Mouse (Mus musculus): Measurements from ENCODE around the gene Neurl1a. TPM values are rescaled to one million over a fixed set of nuclear protein-coding genes. Genes with fewer than 3 reads are reported as not detected.

Neurl1a gene
- total RNA-seq, 2 experiments from 2014 or later: 161 to 164 TPM

- DNase-seq (ENCODE audit: low spot score in 2 of 2): peak; percentile 45 to 61
Measured at GRCm38 (mm10) chr19:47211609-47212312, 33.1 kb downstream of the Neurl1a start.

DNA sequence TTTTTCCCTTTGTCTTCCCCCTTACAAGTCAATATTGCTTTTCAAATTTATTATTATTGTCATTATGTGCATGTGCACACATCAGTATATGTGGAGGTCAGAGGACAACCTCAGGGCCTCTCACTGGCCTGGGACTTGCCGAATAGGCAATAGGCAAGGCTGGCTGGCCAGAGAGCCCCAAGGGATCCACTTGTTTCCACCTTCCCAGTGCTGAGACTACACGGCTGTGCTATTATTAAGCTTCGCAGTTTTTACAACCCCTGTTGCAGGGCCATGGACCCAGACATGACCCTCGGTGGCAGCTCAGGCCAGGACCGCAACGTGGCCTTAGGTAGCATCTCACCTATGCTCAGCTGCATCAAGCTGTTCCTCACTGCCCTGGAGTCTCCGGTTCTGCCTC, 33.8 kb downstream of the Neurl1a start:
- no peak for DNase-seq (ENCODE audit: low spot score in 2 of 2)

DNA sequence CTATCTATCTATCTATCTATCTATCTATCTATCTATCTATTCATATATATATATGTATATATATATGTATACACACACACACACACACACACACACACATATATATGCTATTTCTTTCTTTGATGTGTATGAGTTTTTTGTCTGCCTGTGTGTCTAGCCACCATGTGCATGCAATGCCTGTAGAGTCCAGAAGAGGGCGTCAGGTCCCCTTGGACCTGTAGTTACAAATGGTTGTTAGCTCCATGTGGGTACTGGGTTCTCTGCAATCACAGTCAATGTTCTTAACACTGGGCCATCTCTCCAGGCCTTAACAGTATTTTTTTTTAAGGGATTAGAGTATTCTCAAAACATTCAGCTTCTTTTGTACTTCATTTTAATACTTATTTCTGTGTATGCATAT, 34.9 kb downstream of the Neurl1a start:
- no peak for DNase-seq (ENCODE audit: low spot score in 2 of 2)

DNA sequence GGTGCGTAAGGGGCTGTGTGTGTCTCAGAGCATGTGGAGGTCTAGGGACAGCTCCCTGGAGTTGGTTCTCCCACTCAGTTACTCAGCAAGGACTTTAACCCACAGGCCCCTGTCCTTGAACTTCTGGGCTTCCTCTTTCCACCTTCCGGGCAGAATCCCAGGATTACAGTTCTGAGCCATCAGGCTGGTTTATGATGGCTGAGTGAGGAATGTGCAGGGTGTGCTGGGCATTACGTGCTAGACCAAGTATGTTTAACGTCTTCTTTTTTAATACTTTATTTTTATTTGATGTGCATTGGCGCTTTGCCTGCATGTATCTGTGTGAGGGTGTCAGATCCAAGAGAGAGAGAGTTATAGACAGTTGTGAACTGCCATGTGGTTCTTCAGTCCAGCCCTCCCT, 38.1 kb downstream of the Neurl1a start:
- DNase-seq (ENCODE audit: low spot score in 2 of 2): no peak

GRCm38 (mm10) chr19:47219622-47220021, 41.0 kb downstream of the Neurl1a start:
- DNase-seq (ENCODE audit: low spot score in 2 of 2): no peak

DNA sequence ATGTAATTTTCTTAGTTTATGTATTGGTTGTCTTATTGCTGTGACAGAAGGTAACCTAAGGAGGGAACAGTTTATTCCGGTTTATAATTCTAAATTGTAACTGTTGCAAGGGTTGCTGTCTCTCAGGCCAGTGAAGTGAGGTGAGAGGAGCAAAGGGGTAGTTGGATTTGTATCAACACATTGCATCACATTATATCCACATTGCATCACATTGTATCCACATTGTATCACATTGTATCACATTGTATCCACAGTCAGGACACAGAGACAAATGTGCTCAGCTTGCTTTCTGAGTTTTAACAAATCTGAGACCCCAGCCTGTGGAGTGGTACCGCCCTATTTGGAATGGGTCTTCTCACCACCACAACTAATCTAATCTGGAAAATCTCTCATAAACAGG, 41.6 kb downstream of the Neurl1a start:
- DNase-seq (ENCODE audit: low spot score in 2 of 2): no peak

DNA sequence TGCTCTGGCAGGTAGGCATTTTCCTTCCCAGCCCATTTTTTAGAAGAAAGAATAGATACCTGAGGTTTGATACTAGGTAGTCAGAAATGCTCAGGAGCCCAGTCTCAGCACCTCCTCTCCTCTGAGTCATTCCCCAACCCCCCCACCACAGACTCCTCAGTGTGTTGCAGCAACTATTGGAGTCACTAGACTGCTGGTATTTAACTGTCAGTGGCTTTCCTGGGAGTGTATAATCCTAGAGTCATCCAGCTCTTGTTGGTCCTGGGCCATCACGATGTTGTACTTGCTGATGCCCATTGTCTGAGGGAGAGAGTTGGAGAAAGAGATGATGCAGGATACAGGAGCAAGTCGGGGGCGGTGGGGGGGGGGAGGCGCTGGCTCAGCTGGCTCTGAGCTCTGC, 42.4 kb downstream of the Neurl1a start:
- DNase-seq (ENCODE audit: low spot score in 2 of 2): no peak

GRCm38 (mm10) chr19:47221500-47222153, 43.0 kb downstream of the Neurl1a start:
- DNase-seq (ENCODE audit: low spot score in 2 of 2): no peak

- peak; percentile 64 to 65 for DNase-seq (ENCODE audit: low spot score in 2 of 2)
Measured at GRCm38 (mm10) chr19:47222154-47222840, 43.7 kb downstream of the Neurl1a start.

DNA sequence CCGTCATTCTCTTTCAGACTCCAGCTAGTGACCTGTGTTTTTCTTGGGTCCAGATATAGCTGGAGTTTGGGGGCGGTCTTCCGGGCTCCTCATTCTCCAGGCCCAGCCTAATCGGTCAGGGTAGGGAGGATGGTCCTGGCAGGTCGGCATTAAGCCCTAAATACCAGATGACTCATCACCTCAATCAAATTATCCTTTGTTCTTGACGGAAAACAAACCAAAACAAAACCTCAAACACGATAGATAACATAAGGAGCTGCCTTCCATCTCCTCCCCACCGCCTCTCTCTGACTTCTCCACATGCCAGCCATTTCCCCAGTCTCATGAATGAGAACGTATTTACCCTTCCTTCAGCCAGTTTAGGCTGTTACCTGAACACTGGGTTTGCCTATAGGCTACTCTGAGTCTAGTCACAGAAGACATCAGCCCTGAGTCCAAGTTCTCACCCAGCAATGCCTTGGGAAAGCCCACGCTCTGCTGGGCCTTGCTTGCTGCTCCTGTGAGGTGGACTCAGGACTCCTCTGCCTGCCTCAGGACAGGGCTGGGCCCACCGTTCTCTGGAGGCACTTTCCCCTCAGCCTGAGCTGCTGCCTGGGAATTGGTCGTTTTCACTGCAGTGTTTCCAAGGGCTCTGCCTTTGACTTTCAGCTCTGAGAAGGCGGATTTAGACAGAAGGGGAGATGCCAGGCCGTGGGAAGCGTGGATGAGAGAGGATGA, 44.4 kb downstream of the Neurl1a start:
- no peak for DNase-seq (ENCODE audit: low spot score in 2 of 2)

DNA sequence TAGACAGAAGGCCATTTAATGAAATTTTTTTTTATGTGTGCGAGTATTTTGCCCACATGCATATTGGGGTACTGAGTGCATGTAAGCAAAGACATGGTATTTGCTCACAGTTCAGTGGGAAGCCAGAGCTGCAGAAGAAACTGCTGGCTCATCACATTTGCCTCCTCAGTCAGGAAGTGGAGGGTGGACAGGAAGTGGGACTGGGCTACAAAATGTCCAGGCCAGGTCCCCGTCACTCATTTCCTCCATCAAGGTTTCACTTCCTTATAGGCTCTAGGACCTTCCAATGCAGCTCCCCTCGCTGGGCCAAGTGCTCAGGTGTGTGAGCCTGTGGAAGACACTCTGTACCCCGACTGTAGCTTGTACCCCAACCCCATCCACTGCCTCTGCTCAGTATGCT, 46.1 kb downstream of the Neurl1a start:
- DNase-seq (ENCODE audit: low spot score in 2 of 2): no peak

- DNase-seq (ENCODE audit: low spot score in 2 of 2): no peak
Measured at GRCm38 (mm10) chr19:47225791-47226190, 47.2 kb downstream of the Neurl1a start.

GRCm38 (mm10) chr19:47228725-47229252, 50.2 kb downstream of the Neurl1a start:
- peak in 1 of 2 experiments; percentile 44 for DNase-seq (ENCODE audit: low spot score in 2 of 2)

DNA sequence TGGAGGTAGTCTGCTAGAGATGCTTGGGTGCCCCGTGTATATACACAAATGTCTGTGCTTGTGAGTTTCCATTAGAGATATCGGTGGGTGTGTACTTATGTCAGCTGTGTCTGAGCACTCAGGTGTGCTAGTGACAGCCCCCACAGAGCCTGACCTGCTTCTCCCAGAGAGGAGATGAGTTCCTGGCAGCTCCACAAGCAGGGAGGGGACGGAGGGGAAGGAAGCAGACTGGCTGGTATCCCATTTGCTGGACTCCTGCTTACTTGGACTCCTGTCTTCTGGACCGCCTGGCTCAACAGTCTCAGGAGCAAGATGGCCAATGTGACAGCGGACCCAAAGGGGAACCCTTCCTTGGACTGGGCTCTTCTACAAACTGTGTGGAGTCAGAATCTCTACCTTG, 50.8 kb downstream of the Neurl1a start:
- no peak for DNase-seq (ENCODE audit: low spot score in 2 of 2)

GRCm38 (mm10) chr19:47230082-47230481, 51.5 kb downstream of the Neurl1a start:
- DNase-seq (ENCODE audit: low spot score in 2 of 2): no peak

GRCm38 (mm10) chr19:47230682-47231081, 52.1 kb downstream of the Neurl1a start:
- DNase-seq (ENCODE audit: low spot score in 2 of 2): no peak

GRCm38 (mm10) chr19:47231389-47231788, 52.8 kb downstream of the Neurl1a start:
- no peak for DNase-seq (ENCODE audit: low spot score in 2 of 2)

DNA sequence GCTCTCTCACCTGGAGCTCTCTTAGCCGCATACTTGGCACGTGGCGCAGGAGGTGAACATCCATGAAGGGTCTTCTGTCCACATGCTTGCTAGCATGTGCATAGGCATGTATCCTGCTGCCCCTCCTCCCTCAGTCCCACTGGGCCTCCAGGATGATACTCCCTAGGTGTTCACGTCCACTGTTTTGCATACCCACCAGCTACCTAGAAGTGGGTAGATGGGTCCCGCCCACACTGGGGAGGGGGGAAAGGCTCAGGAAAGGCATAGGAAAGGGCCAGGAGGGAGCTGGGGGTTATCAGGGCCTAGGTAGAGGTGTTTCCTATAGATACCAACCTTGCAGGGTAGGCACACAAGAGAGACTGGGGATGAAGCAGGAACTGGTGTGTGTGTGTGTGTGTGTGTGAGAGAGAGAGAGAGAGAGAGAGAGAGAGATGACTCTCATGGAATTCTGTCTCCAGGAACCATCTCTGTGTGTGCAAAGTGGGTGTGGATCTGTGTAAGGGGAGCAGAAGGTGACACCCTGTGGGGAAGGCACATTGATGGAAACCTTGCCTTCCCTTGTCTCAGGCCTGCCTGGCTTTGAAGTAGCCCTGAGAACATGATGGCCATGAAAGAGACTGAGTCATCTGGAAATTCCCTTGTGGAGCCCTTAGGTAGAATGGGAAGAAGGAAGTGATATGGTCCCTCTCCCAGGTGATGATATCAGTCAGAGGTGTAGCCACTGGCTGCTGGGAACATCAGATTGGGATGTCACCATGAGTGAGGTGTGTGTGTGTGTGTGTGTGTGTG, 53.7 kb downstream of the Neurl1a start:
- DNase-seq (ENCODE audit: low spot score in 2 of 2): no peak

DNA sequence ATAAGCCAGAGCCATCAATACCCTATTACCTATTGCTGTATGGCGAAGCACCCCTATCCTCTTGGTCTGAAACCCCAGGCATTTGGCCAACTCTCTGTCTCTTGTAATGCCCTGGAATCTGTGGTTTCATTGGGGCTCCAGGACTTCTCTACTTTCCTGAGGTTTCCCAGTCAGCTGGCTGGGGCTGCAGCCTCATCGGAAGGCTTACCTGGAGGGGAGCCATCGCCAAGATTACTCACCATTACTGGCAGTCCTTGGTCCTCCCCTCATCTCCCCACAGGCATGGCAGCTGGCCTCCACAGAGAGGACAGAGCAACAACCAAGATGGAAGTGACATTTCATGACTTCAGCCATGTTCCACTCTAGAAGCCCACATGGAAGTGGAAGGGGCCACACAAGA, 54.5 kb downstream of the Neurl1a start:
- no peak for DNase-seq (ENCODE audit: low spot score in 2 of 2)

DNA sequence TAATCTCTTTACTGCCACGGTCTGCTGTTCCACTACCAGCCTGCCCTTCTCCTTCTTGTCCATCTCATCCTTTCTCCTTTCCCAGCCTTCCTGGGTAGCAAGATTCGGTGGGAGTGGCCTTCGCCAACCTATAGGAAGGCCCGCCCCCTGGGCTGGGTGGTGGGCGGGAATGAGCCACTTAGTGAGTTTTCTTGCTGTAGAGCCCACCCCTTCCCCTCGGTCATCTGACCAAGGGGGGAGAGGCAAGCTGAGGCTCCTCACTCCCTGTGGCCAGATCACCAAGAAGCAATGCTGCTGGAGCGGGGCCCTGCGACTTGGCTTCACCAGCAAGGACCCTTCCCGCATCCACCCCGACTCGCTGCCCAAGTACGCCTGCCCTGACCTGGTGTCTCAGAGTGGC, 61.5 kb downstream of the Neurl1a start:
- no peak for DNase-seq (ENCODE audit: low spot score in 2 of 2)

GRCm38 (mm10) chr19:47240957-47241356, 62.3 kb downstream of the Neurl1a start:
- no peak for DNase-seq (ENCODE audit: low spot score in 2 of 2)
